Mouse (Mus musculus): ENCODE data around the gene Ap1m2. TPM values are rescaled to one million over a fixed set of nuclear protein-coding genes. Genes with fewer than 3 reads are reported as not detected.

Gene Ap1m2
- total RNA-seq, 1 experiment = 9.8 TPM

DNA sequence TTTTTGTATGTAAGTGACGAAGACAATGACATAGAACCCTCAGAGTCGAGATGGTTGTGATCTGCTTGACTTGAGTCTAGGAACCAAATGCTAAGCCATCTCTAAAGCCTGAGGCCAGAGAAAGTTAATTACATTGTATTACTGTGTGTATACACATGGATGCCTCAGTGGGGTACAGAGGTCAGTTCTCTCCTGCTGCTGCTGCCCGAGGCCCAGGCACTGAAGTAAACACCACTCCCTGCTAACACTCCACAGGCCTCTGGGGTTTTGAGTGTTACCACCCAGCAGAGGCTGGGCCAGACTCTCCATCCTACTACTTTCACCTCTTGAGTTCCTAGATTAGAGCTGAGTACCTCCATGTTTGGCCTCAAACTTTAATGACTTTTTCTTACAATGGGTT is 28.1 kb downstream of the Ap1m2 start:
- no peak for TF ChIP-seq ZNF384 (IDR thresholded peaks at IDR 0.05; ENCODE audit: low read depth, low read length)
- no peak for TF ChIP-seq HCFC1 (IDR thresholded peaks at IDR 0.05; ENCODE audit: borderline replicate concordance, insufficient read depth, low read length)
- no peak for TF ChIP-seq ZC3H11A (IDR thresholded peaks at IDR 0.05; ENCODE audit: borderline replicate concordance, low read depth, low read length)
- no peak for TF ChIP-seq CHD2 (IDR thresholded peaks at IDR 0.05; ENCODE audit: low read depth, low read length)
- TF ChIP-seq MAFK (IDR thresholded peaks at IDR 0.05; ENCODE audit: insufficient read depth, low read depth, low read length) = no peak
- H3K36me3 ChIP-seq (ENCODE audit: control insufficient read depth, insufficient read depth, low read length, poor library complexity, severe bottlenecking) = peaks cover 43% of the 10 kb centered on the region
- no peak overlapping the region for H3K9ac ChIP-seq (ENCODE audit: insufficient read depth, low read depth, low read length, poor library complexity, severe bottlenecking)
- in situ Hi-C loops (cut with MboI; ENCODE audit: low sequenced_read_pairs in 2 of 2, unreplicated experiment in 2 of 2) = no loop called here
- no peak overlapping the region for H3K4me3 ChIP-seq (ENCODE audit: insufficient read depth in 1 of 2, low read depth in 1 of 2, low read length in 2 of 2, poor library complexity in 1 of 2, severe bottlenecking in 1 of 2)
- no peaks in the 10 kb centered on the region for H3K9me3 ChIP-seq (ENCODE audit: control insufficient read depth, insufficient read depth, low read depth, low read length)
- DNase-seq (ENCODE audit: low read depth, low spot score) = no peak
- H3K27ac ChIP-seq (ENCODE audit: insufficient read depth, low read depth, low read length, poor library complexity, severe bottlenecking) = no peak overlapping the region
- peaks cover 2 to 8% of the 10 kb centered on the region in 2 experiments; a peak in 2 of 4 replicates for H3K4me1 ChIP-seq (ENCODE audit: control insufficient read depth in 2 of 2, insufficient read depth in 2 of 2, low read length in 2 of 2, poor library complexity in 1 of 2)

DNA sequence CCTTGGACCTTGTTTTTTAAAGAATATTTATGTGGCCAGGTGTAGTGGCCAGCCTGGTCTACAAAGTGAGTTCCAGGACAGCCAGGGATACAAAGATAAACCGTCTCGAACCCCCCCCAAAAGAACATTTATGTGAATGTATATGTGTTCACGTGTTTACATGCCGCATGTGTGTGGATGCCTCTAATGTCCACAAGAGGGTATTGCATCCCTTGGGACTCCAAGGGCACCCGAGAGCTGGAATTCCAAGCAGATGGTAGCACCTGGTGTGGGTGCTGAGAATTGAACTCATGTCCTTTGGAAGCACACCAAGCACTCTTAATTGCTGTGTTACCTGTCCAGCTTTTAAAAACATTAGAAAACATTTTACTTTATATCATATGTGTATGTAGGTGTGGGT is 28.5 kb downstream of the Ap1m2 start:
- Histone ChIP-seq H3K9ac (ENCODE audit: insufficient read depth, low read depth, low read length, poor library complexity, severe bottlenecking) (no peak overlapping the region), H3K36me3 (ENCODE audit: control insufficient read depth, insufficient read depth, low read length, poor library complexity, severe bottlenecking) (peaks cover 47% of the 10 kb centered on the region), H3K4me3 (ENCODE audit: insufficient read depth in 1 of 2, low read depth in 1 of 2, low read length in 2 of 2, poor library complexity in 1 of 2, severe bottlenecking in 1 of 2) (no peak overlapping the region), H3K27ac (ENCODE audit: insufficient read depth, low read depth, low read length, poor library complexity, severe bottlenecking) (no peak overlapping the region), H3K9me3 (ENCODE audit: control insufficient read depth, insufficient read depth, low read depth, low read length) (no peaks in the 10 kb centered on the region), H3K4me1 (ENCODE audit: control insufficient read depth in 2 of 2, insufficient read depth in 2 of 2, low read length in 2 of 2, poor library complexity in 1 of 2) (peaks cover 2 to 8% of the 10 kb centered on the region in 2 experiments; a peak in 2 of 4 replicates)
- TF ChIP-seq ZC3H11A (IDR thresholded peaks at IDR 0.05; ENCODE audit: borderline replicate concordance, low read depth, low read length) = no peak
- no peak for TF ChIP-seq HCFC1 (IDR thresholded peaks at IDR 0.05; ENCODE audit: borderline replicate concordance, insufficient read depth, low read length)
- TF ChIP-seq MAFK (IDR thresholded peaks at IDR 0.05; ENCODE audit: insufficient read depth, low read depth, low read length) = no peak
- TF ChIP-seq CHD2 (IDR thresholded peaks at IDR 0.05; ENCODE audit: low read depth, low read length) = no peak
- TF ChIP-seq ZNF384 (IDR thresholded peaks at IDR 0.05; ENCODE audit: low read depth, low read length) = no peak
- no peak for DNase-seq (ENCODE audit: low read depth, low spot score)
- in situ Hi-C loops (cut with MboI; ENCODE audit: low sequenced_read_pairs in 2 of 2, unreplicated experiment in 2 of 2) = no loop called here

DNA sequence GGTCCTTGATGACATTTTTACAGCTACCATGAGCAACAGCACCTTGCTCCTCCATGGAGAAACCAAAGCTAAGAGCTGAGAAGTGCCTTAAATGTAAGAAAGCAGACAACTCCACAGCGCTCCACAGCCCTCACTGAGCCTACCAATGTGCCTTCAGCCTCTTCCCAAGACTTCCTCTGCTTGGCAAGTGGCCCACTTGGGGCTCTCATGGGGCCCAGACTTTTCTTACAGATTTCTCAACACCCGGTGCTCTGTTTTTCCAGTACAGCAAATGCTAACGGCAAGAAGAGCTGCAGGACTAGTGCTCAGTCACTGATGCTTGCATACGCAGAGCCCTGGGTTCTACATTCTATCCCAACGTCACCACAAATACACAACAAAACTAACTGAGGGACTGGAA is 34.4 kb downstream of the Ap1m2 start:
- no peak for TF ChIP-seq ZNF384 (IDR thresholded peaks at IDR 0.05; ENCODE audit: low read depth, low read length)
- no peak for TF ChIP-seq HCFC1 (IDR thresholded peaks at IDR 0.05; ENCODE audit: borderline replicate concordance, insufficient read depth, low read length)
- TF ChIP-seq CHD2 (IDR thresholded peaks at IDR 0.05; ENCODE audit: low read depth, low read length) = no peak
- no peak for TF ChIP-seq ZC3H11A (IDR thresholded peaks at IDR 0.05; ENCODE audit: borderline replicate concordance, low read depth, low read length)
- no peak for TF ChIP-seq MAFK (IDR thresholded peaks at IDR 0.05; ENCODE audit: insufficient read depth, low read depth, low read length)
- Histone ChIP-seq H3K4me3 (ENCODE audit: insufficient read depth in 1 of 2, low read depth in 1 of 2, low read length in 2 of 2, poor library complexity in 1 of 2, severe bottlenecking in 1 of 2) (no peak overlapping the region), H3K9ac (ENCODE audit: insufficient read depth, low read depth, low read length, poor library complexity, severe bottlenecking) (no peak overlapping the region), H3K4me1 (ENCODE audit: control insufficient read depth in 2 of 2, insufficient read depth in 2 of 2, low read length in 2 of 2, poor library complexity in 1 of 2) (peaks cover 0 to 4% of the 10 kb centered on the region in 2 experiments; a peak in 1 of 4 replicates), H3K9me3 (ENCODE audit: control insufficient read depth, insufficient read depth, low read depth, low read length) (no peaks in the 10 kb centered on the region), H3K36me3 (ENCODE audit: control insufficient read depth, insufficient read depth, low read length, poor library complexity, severe bottlenecking) (peaks cover 89% of the 10 kb centered on the region), H3K27ac (ENCODE audit: insufficient read depth, low read depth, low read length, poor library complexity, severe bottlenecking) (no peak overlapping the region)
- in situ Hi-C loops (cut with MboI; ENCODE audit: low sequenced_read_pairs in 2 of 2, unreplicated experiment in 2 of 2) = no loop called here
- DNase-seq (ENCODE audit: low read depth, low spot score) = no peak

DNA sequence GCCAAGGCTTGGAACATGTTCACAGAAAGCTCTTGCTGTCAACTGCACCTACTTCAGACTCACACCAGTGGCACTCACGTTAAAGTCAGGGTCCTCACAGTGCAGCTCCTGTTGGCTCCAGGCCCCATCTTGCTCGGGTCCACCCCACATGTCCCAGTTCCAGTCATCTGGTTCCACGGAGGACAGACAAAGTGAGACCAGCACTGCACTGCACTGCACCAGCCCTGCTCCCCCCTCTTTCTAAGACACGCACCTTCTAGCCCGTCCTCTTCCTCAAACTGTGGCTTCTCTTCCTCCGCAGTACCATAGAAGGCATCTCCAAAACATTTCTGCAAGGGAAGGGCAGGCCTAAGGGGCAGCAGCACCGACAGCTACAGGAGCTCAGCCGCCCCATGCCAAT is 35.8 kb downstream of the Ap1m2 start:
- TF ChIP-seq CHD2 (IDR thresholded peaks at IDR 0.05; ENCODE audit: low read depth, low read length) = no peak
- no peak for TF ChIP-seq HCFC1 (IDR thresholded peaks at IDR 0.05; ENCODE audit: borderline replicate concordance, insufficient read depth, low read length)
- TF ChIP-seq ZC3H11A (IDR thresholded peaks at IDR 0.05; ENCODE audit: borderline replicate concordance, low read depth, low read length) = no peak
- no peak for TF ChIP-seq MAFK (IDR thresholded peaks at IDR 0.05; ENCODE audit: insufficient read depth, low read depth, low read length)
- no peak for TF ChIP-seq ZNF384 (IDR thresholded peaks at IDR 0.05; ENCODE audit: low read depth, low read length)
- no peaks in the 10 kb centered on the region for H3K9me3 ChIP-seq (ENCODE audit: control insufficient read depth, insufficient read depth, low read depth, low read length)
- peaks cover 0 to 4% of the 10 kb centered on the region in 2 experiments; a peak in 1 of 4 replicates for H3K4me1 ChIP-seq (ENCODE audit: control insufficient read depth in 2 of 2, insufficient read depth in 2 of 2, low read length in 2 of 2, poor library complexity in 1 of 2)
- H3K9ac ChIP-seq (ENCODE audit: insufficient read depth, low read depth, low read length, poor library complexity, severe bottlenecking) = no peak overlapping the region
- peaks cover 90% of the 10 kb centered on the region for H3K36me3 ChIP-seq (ENCODE audit: control insufficient read depth, insufficient read depth, low read length, poor library complexity, severe bottlenecking)
- in situ Hi-C loops (cut with MboI; ENCODE audit: low sequenced_read_pairs in 2 of 2, unreplicated experiment in 2 of 2) = no loop called here
- no peak overlapping the region for H3K27ac ChIP-seq (ENCODE audit: insufficient read depth, low read depth, low read length, poor library complexity, severe bottlenecking)
- DNase-seq (ENCODE audit: low read depth, low spot score) = no peak
- H3K4me3 ChIP-seq (ENCODE audit: insufficient read depth in 1 of 2, low read depth in 1 of 2, low read length in 2 of 2, poor library complexity in 1 of 2, severe bottlenecking in 1 of 2) = no peak overlapping the region

DNA sequence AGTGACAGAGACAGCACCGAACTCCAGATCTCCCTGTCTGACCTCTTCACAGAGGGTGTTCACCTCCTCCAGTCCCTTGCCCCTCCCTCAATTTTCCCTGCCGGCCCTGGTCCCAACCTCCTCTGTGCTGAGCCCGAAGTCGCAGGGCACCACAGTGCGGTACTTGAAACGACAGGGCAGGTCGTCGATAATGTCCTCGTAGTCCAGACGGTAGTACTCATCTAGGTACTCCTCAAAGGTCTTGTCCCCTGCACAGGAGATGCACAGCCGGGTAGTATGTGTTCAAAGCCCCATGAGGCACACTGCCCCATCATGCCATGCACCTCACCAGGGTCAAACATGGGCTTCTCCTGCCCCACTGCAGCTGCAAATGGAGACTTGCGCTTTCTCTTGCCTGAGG is 36.4 kb downstream of the Ap1m2 start:
- in situ Hi-C loops (cut with MboI; ENCODE audit: low sequenced_read_pairs in 2 of 2, unreplicated experiment in 2 of 2) = no loop called here
- Histone ChIP-seq H3K4me1 (ENCODE audit: control insufficient read depth in 2 of 2, insufficient read depth in 2 of 2, low read length in 2 of 2, poor library complexity in 1 of 2) (peaks cover 0 to 4% of the 10 kb centered on the region in 2 experiments; a peak in 1 of 4 replicates), H3K9ac (ENCODE audit: insufficient read depth, low read depth, low read length, poor library complexity, severe bottlenecking) (no peak overlapping the region), H3K36me3 (ENCODE audit: control insufficient read depth, insufficient read depth, low read length, poor library complexity, severe bottlenecking) (peaks cover 90% of the 10 kb centered on the region), H3K9me3 (ENCODE audit: control insufficient read depth, insufficient read depth, low read depth, low read length) (no peaks in the 10 kb centered on the region), H3K4me3 (ENCODE audit: insufficient read depth in 1 of 2, low read depth in 1 of 2, low read length in 2 of 2, poor library complexity in 1 of 2, severe bottlenecking in 1 of 2) (no peak overlapping the region), H3K27ac (ENCODE audit: insufficient read depth, low read depth, low read length, poor library complexity, severe bottlenecking) (no peak overlapping the region)
- no peak for TF ChIP-seq CHD2 (IDR thresholded peaks at IDR 0.05; ENCODE audit: low read depth, low read length)
- no peak for TF ChIP-seq MAFK (IDR thresholded peaks at IDR 0.05; ENCODE audit: insufficient read depth, low read depth, low read length)
- no peak for TF ChIP-seq HCFC1 (IDR thresholded peaks at IDR 0.05; ENCODE audit: borderline replicate concordance, insufficient read depth, low read length)
- no peak for TF ChIP-seq ZNF384 (IDR thresholded peaks at IDR 0.05; ENCODE audit: low read depth, low read length)
- TF ChIP-seq ZC3H11A (IDR thresholded peaks at IDR 0.05; ENCODE audit: borderline replicate concordance, low read depth, low read length) = no peak
- no peak for DNase-seq (ENCODE audit: low read depth, low spot score)
